Mouse (Mus musculus) left cerebral cortex, adult 18-20 months (tissue): ENCODE data around the gene Slc38a4. TPM values are rescaled to one million over a fixed set of nuclear protein-coding genes. Genes with fewer than 3 reads are reported as not detected.
A peak's percentile ranks its signal among the peaks of the same experiment; 100 is the strongest.

Source experiments
- DNase-seq, 2 experiments: peaks; one replicate each; pipeline ENCODE4 v3.0.0; 2021 to 2022; ENCODE audit warnings: low spot score in 2 of 2, mixed read lengths in 1 of 2
- total RNA-seq, 2 experiments: library from RNA; stranded (reverse); gene quantifications; 2 replicates each; pipeline ENCODE4 v1.2.3; 2021

The Slc38a4 gene
- total RNA-seq, 2 experiments from 2014 or later, result 0.74 to 0.84 TPM

DNA sequence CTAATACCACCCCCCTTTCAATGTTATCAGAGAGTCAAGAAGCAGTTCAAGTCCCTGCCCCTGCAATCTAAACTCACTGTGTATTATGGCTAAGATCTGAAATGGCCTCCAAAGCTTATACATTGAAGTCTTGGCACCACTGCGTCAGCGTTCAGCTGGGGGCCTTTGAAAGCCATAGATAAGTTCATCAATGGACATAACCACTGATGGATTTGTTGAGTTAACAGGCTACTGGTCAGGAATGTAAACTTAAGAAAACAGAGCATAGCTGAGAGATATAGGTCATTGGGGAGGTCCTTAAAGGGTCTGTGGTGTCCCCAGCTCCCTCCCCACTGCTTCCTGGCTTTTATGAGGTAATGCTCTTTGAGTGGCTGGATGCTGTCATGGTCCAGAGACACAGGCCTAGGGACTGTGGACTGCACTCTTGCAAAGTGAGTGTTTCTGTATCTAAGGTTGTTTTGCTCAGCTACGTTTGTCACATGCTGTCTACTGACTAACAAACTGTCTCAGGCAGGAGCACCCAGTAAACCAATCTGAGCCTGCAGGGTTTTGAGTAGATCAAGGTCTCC, 83.0 kb downstream of the Slc38a4 start:
- DNase-seq, result no peak

DNA sequence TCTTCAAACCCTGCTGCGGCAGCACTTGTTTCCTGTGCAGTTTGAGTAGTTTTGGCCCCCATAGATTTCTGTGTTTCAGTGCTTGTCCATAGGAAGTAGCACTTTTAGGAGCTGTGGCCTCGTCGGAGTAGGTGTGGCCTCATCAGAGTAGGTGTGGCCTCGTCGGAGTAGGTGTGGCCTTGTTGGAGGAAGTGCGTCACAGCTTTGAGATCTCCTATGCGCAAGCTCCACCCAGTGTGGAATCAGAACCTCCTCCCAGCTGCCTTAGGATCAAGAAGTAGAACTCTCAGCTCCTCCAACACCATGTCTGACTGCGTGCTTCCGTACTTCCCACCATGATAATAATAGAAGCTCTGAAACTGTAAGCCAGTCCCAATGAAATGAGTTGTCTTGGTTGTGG, 83.8 kb downstream of the Slc38a4 start:
- no peak for DNase-seq

DNA sequence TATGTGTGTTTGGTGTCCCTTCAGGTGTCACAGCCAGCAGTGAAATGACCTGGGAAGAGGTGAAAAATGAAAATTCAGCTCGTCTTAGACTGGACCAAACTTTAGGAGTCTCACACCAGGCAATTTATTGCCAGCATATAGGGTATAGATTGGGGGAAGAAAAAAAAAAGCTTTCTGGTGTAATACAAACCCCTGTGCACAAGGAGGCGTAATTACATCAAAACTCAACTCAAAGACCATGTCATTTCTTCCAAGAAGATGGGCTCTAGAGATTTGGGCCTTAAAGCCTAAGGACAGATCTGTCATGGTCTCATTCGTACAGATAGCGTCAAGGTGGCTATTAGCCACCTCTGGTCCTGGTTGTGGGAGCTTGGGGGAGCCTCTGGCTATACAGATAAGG, 86.0 kb downstream of the Slc38a4 start:
- no peak for DNase-seq

DNA sequence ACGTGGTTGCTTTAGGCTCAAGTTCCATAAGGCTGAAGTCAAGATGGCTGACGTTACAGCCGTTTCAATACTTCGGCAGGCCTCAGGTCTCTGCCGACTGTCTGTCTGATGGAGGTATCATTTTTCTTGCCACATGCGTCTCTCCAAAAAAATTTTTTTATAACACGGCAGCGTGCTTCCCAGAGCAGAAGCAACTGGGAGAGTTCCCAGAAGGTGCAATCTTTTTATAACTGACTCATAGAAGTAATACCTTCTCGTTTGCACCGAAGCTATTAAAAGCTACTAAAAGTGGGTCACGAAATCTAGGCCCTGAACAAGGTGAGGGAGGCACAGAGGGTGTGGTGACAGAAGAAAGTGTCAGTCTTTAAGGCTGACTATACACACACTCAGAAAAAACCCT, 87.0 kb downstream of the Slc38a4 start:
- no peak for DNase-seq

DNA sequence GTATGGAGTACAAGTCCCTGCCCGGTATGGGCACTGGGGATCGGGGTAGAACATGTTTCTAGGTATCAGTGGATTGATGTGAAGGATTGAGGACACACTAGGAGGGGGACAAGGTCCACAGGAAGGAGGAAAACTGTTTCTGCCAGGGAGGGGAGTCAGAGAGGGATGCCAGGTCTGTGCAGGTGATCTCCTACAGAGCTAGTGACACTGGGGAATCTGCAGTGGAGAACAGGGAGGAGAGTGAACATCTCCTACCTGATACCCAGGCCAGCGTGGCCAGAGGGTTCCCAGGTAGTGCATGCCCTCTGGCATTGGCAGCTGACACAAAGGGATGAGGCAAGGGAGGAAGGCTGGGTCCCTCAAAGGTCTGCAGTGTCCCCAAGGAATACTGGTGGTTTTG, 89.4 kb downstream of the Slc38a4 start:
- no peak for DNase-seq

DNA sequence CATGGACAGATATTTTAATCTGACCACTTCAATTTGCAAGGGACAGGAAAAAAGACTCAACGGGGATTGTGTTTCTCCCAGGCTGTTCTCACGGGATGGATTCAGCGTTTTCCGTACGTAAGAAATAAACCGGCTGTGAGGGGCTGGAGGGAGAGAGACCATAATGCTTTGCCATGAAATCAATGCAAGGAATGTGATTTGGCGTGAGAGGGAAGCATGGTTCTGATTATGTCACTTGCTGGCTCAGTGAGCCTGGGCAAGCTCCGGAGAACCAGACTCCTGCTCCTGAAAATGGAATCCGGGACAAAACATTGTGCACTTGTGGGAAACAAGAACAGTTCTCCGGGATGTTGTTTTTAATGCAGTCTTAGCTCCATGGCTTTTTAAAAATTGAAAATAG, 92.0 kb downstream of the Slc38a4 start:
- DNase-seq, result no peak

DNA sequence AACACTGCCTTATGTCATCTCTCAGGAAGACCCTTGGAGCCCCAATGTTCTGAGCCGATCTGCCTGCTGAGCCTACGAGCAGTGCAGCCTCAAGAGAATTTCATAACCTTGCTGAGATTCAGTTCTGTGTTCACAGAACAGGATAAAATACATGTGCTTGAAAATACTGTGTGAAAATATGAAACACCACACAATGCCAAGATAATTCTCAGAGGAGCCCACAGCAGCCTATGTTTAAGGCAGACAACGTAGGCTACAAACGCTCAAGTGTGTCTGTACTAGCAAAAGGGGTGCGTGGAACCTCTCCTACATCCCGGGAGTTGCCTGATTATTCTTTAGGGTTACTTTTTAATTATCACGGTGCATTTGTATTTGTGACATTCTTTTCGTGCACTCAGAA, 92.4 kb downstream of the Slc38a4 start:
- no peak for DNase-seq

DNA sequence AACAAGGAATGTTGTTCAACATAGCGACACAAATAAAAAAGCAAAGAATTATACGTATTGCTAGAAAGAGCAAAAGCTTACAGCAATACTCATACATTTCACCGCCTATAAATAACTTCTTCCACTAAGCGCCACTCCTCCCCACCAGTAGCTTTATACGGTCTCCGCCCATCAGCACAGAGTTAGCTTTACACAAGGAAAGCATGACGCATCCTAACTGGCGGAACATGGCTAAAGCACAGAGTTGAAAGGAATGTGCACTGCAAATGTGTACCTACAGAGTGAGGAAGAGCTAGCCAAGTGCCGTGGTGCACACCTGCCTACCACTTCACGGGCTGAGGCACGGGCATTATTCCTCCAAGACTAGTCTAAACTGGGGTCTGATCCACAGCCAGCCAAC, 95.4 kb downstream of the Slc38a4 start:
- DNase-seq, result no peak

DNA sequence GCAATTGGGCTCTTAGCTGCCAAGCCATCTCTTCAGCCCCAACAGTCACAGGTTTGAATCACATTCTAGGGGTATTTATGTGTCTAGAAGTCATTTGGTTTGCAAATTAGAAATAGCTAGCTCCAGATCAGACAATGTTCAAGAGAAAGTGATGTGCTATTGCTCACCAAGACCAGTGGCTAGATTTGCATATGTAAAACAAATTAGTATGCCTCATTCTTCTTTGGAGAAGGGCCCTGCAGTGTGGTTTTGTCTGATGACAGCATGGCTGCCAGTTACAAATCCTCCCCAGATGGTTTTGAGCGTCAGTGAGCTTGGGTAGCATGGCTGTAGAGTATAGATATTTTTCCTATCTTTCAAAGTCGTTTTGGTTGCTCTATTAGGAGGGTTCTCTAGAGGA, 96.5 kb downstream of the Slc38a4 start:
- no peak for DNase-seq

DNA sequence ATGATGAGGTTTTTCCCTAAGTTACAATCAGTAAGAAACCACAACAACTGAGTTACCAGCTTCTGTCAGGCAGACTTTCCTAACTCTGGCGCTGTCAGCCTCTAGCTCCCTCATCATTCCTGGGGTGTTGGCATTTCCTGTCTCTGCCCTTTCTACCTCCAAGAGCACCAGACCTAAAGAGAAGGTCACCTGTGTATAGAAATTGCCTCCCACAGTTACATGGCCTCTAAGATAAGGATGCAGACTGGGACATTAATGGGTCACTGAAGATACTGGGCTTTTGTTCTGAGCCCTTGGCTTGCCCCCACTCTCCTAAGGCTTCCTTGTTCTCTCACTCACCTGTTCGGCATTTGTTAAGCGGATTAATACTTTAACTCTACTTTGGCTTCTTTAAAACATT, 99.1 kb downstream of the Slc38a4 start:
- DNase-seq, result no peak

DNA sequence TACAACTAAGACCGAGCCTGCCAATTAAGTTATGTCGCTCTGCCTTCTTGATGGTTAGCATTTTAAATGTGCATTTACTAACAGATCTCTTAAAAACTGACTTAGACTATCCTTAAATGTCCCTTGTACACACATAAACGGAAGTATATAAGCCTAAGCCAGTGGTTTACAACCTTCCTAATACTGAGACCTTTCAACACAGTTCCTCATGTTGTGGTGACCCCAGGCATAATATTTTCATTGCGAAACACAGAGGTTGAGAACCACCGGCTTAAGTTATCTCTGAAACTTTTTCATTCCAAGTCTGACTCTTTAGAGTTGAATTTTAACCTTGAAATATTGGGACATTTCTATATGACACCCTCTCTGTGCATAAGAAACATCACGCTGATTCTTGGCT, 101.4 kb downstream of the Slc38a4 start:
- no peak for DNase-seq

DNA sequence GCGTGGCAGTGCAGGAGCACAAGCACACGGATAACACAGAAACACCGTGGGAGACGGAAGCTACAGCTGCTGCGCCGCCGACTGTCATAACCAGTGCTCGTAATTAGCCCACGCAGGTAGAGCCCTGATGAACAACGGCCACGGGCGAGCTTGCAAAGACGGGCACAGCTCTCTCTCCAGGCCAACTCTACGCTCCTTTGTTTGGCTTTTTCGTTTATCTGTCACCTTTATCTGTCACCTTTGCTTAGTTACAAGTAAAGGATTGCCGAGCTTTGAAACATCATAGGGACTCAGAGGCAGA, 101.9 kb downstream of the Slc38a4 start:
- DNase-seq, result no peak

DNA sequence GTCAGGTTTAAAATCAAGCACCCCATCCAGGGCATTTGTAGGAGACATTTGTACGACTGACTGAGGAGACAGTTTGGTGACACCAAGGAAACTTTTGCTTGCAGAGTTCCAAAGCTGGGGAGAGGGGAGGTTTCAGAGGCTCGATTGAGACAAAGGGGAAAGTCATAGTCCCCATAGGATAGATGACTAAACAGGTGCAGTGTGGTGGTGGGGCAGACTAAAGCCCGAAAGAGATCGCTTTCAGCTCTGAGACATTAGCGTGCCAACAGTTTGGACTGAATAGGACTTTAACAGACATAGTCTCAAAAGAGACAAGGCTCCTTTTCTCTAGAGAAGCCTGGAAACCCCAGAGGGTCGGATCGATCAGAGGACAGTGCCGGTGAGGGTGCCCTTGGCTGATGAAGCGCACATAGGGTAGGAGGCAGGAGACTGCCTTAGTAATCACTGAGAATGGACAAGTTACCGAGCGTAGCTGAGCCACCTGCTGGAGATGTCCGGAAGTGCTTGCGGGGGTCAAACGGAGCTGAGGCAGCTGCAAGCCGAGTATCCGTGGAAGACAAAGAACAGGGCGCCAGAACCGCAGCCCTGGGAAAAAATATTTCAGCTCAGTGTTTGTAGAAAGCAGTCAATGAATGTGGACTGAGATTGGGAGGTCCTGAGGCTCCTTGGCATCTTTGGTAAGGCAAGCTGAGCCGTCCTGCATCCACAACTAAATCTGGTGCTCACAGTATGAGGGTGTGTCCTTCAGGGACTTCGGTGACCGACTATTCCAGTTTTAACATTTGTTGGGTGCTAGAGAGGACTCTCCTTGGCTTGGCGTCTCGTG, 102.4 kb downstream of the Slc38a4 start:
- DNase-seq, result peak; percentile 76 to 80

DNA sequence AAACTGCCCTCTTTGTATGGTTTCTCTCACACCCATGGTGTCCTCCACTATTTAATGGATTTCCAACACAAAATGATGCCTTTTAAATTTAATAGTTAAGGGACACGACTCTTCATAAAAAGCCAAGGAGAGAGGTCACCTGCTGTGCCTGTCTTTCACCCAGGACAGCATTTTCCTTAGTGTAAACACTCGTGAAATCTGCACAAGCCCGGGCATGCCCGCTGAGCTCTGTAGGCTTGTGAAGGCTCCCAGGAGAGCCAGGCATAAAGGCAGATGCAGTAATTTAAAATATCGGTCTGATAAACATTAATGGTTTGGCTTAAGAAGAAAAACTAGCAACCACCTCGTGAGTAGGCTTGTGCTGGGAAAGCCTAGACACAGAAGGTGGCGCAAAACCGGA, 103.3 kb downstream of the Slc38a4 start:
- no peak for DNase-seq

DNA sequence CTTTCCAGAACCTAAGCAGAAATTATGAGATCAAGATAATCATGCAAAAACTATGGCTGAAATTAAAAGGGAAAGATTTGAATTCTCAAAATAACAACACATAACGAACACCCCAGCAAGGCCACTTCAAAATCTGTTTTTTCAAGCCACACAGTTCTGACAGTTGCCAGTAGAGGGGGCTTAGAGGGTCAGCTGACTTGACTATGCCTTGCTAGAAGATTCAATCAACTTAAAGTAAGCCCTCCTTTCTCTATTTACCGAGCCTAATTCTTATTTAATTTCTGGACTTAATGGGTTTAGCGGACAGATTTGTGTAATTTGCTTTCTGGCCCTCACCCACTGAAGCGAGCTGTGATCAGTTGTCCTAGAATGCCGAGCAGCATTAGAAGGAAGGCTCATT, 104.0 kb downstream of the Slc38a4 start:
- no peak for DNase-seq

DNA sequence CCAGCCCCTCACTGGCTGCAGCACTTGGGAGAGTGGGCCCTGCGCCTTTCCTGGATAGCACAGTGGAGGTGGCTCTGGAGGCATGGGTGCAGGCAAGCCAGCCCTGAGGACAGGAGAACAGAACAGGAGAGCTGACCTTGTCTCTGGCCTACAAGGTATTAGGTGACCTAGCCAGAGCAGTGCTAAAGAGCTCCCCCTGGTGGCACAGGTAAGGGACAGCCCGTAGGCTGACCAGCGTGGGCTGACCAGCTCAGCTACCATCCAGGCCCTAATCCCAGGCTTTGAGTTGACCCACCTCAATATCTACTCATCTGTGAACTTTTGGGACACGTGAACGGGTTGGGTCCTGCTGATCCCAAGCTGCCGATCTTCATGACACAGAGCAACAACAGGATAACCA, 107.3 kb downstream of the Slc38a4 start:
- no peak for DNase-seq

Other genes starting within 250 kb of the Slc38a4 start
- gene Pced1b, start 191.2 kb upstream of the Slc38a4 start, total RNA-seq, result 1 to 10 TPM; 5.6 to 7.3 TPM
- gene Amigo2, start 191.3 kb upstream of the Slc38a4 start, total RNA-seq, result 1 to 10 TPM; 5.6 TPM